Mouse (Mus musculus): ENCODE measurements around the gene Spink2. TPM values are rescaled to one million over a fixed set of nuclear protein-coding genes. Genes with fewer than 3 reads are reported as not detected.
"Not testable (repeated sequence)": the region's sequence is repeated elsewhere in the genome, so short reads cannot be mapped to it uniquely, and the experiment has no call there.

Gene Spink2
- polyA plus RNA-seq, 1 experiment from 2014 or later: 0.48 TPM

- Histone ChIP-seq H3K27me3 (no peaks in the 10 kb centered on the region), H3K9ac (replicated peaks) (no peak overlapping the region), H3K36me3 (no peaks in the 10 kb centered on the region), H3K4me1 (replicated peaks) (no peaks in the 10 kb centered on the region), H3K4me3 (replicated peaks) (no peak overlapping the region), H3K27ac (no peak overlapping the region), H3K9me3 (peaks cover 8% of the 10 kb centered on the region), H3K4me2 (replicated peaks) (no peak overlapping the region)
- ATAC-seq: no peak
- WGBS: 83% methylated on average over 4 of the region's 4 CpGs
These were observed 20.2 kb downstream of the Spink2 start for GRCm38 (mm10) chr5:77191106-77191505.

- WGBS: 53% methylated on average over 3 of the region's 3 CpGs
- no peak overlapping the region for H3K9ac ChIP-seq (replicated peaks)
- H3K4me3 ChIP-seq (replicated peaks): no peak overlapping the region
- H3K27me3 ChIP-seq: no peaks in the 10 kb centered on the region
- H3K36me3 ChIP-seq: no peaks in the 10 kb centered on the region
- H3K27ac ChIP-seq: no peak overlapping the region
- no peaks in the 10 kb centered on the region for H3K4me1 ChIP-seq (replicated peaks)
- ATAC-seq: no peak
- peaks cover 8% of the 10 kb centered on the region for H3K9me3 ChIP-seq
- H3K4me2 ChIP-seq (replicated peaks): no peak overlapping the region
These were observed 22.5 kb downstream of the Spink2 start for GRCm38 (mm10) chr5:77188738-77189137.

GRCm38 (mm10) chr5:77185351-77185750 is 25.9 kb downstream of the Spink2 start:
- 85% methylated on average over 3 of the region's 3 CpGs for WGBS
- H3K9ac ChIP-seq (replicated peaks): no peak overlapping the region
- H3K4me3 ChIP-seq (replicated peaks): no peak overlapping the region
- H3K4me2 ChIP-seq (replicated peaks): no peak overlapping the region
- no peaks in the 10 kb centered on the region for H3K36me3 ChIP-seq
- H3K9me3 ChIP-seq: peaks cover 8% of the 10 kb centered on the region
- no peak overlapping the region for H3K27ac ChIP-seq
- no peaks in the 10 kb centered on the region for H3K4me1 ChIP-seq (replicated peaks)
- no peak for ATAC-seq
- no peaks in the 10 kb centered on the region for H3K27me3 ChIP-seq

- 70% methylated on average over 5 of the region's 5 CpGs for WGBS
- not testable (repeated sequence) for ATAC-seq; H3K4me2 ChIP-seq (replicated peaks)
These were observed 27.4 kb downstream of the Spink2 start for GRCm38 (mm10) chr5:77183876-77184275.

GRCm38 (mm10) chr5:77183338-77183737 is 27.9 kb downstream of the Spink2 start:
- Histone ChIP-seq H3K4me2 (replicated peaks) (no peak overlapping the region), H3K9me3 (no peaks in the 10 kb centered on the region; the same call in 1 of the 2 replicates), H3K4me3 (replicated peaks) (no peak overlapping the region), H3K27ac (no peak overlapping the region), H3K9ac (replicated peaks) (no peak overlapping the region), H3K36me3 (no peaks in the 10 kb centered on the region), H3K4me1 (replicated peaks) (no peaks in the 10 kb centered on the region), H3K27me3 (no peaks in the 10 kb centered on the region)
- WGBS: 35% methylated on average over 1 of the region's 1 CpGs
- no peak for ATAC-seq

More at GRCm38 (mm10) chr5:77183876-77184275, 27.4 kb downstream of the Spink2 start:
- not testable (repeated sequence) for H3K36me3 ChIP-seq; H3K27me3 ChIP-seq; H3K4me3 ChIP-seq (replicated peaks); H3K9me3 ChIP-seq; H3K4me1 ChIP-seq (replicated peaks); H3K9ac ChIP-seq (replicated peaks); H3K27ac ChIP-seq

- 90% methylated on average over 7 of the region's 7 CpGs for WGBS
- no peak for ATAC-seq
- Histone ChIP-seq H3K9ac (replicated peaks) (no peak overlapping the region), H3K36me3 (no peaks in the 10 kb centered on the region), H3K27ac (no peak overlapping the region), H3K4me1 (replicated peaks) (no peaks in the 10 kb centered on the region), H3K27me3 (no peaks in the 10 kb centered on the region), H3K4me2 (replicated peaks) (no peak overlapping the region), H3K9me3 (no peaks in the 10 kb centered on the region), H3K4me3 (replicated peaks) (no peak overlapping the region)
These were observed 29.8 kb downstream of the Spink2 start for GRCm38 (mm10) chr5:77181508-77181907.

GRCm38 (mm10) chr5:77178976-77179375 is 32.3 kb downstream of the Spink2 start:
- Histone ChIP-seq H3K4me3 (replicated peaks) (no peak overlapping the region), H3K27ac (no peak overlapping the region), H3K27me3 (no peaks in the 10 kb centered on the region), H3K4me1 (replicated peaks) (no peaks in the 10 kb centered on the region), H3K9ac (replicated peaks) (no peak overlapping the region), H3K9me3 (no peaks in the 10 kb centered on the region), H3K36me3 (no peaks in the 10 kb centered on the region), H3K4me2 (replicated peaks) (no peak overlapping the region)
- WGBS: 100% methylated on average over 1 of the region's 1 CpGs
- no peak for ATAC-seq

GRCm38 (mm10) chr5:77178008-77178407 is 33.3 kb downstream of the Spink2 start:
- H3K9me3 ChIP-seq: no peaks in the 10 kb centered on the region
- no peaks in the 10 kb centered on the region for H3K36me3 ChIP-seq
- H3K27me3 ChIP-seq: no peaks in the 10 kb centered on the region
- H3K4me2 ChIP-seq (replicated peaks): no peak overlapping the region
- H3K27ac ChIP-seq: no peak overlapping the region
- no peaks in the 10 kb centered on the region for H3K4me1 ChIP-seq (replicated peaks)
- 83% methylated on average over 9 of the region's 9 CpGs for WGBS
- H3K4me3 ChIP-seq (replicated peaks): no peak overlapping the region
- H3K9ac ChIP-seq (replicated peaks): no peak overlapping the region
- ATAC-seq: no peak

- Histone ChIP-seq H3K27ac (no peak overlapping the region), H3K9ac (replicated peaks) (no peak overlapping the region), H3K36me3 (no peaks in the 10 kb centered on the region), H3K27me3 (no peaks in the 10 kb centered on the region), H3K4me2 (replicated peaks) (no peak overlapping the region), H3K4me1 (replicated peaks) (no peaks in the 10 kb centered on the region), H3K9me3 (no peaks in the 10 kb centered on the region), H3K4me3 (replicated peaks) (no peak overlapping the region)
- ATAC-seq: no peak
- 72% methylated on average over 4 of the region's 4 CpGs for WGBS
These were observed 36.5 kb downstream of the Spink2 start for GRCm38 (mm10) chr5:77174779-77175178.

- Histone ChIP-seq H3K9ac (replicated peaks) (no peak overlapping the region), H3K27me3 (no peaks in the 10 kb centered on the region), H3K4me3 (replicated peaks) (no peak overlapping the region), H3K4me1 (replicated peaks) (no peaks in the 10 kb centered on the region), H3K9me3 (no peaks in the 10 kb centered on the region), H3K4me2 (replicated peaks) (no peak overlapping the region), H3K27ac (no peak overlapping the region), H3K36me3 (no peaks in the 10 kb centered on the region)
- WGBS: 65% methylated on average over 5 of the region's 5 CpGs
- no peak for ATAC-seq
These were observed 40.7 kb downstream of the Spink2 start for GRCm38 (mm10) chr5:77170593-77170992.

GRCm38 (mm10) chr5:77167306-77167945 is 43.8 kb downstream of the Spink2 start:
- Histone ChIP-seq H3K36me3 (no peaks in the 10 kb centered on the region), H3K9me3 (no peaks in the 10 kb centered on the region), H3K9ac (replicated peaks) (no peak overlapping the region), H3K4me2 (replicated peaks) (no peak overlapping the region), H3K4me3 (replicated peaks) (no peak overlapping the region), H3K27ac (no peak overlapping the region), H3K27me3 (no peaks in the 10 kb centered on the region), H3K4me1 (replicated peaks) (no peaks in the 10 kb centered on the region)
- ATAC-seq: no peak
- WGBS: 88% methylated on average over 22 of the region's 22 CpGs

GRCm38 (mm10) chr5:77165703-77166625 is 45.3 kb downstream of the Spink2 start:
- Histone ChIP-seq H3K4me2 (replicated peaks) (no peak overlapping the region), H3K4me1 (replicated peaks) (no peaks in the 10 kb centered on the region), H3K27ac (no peak overlapping the region), H3K27me3 (no peaks in the 10 kb centered on the region), H3K9ac (replicated peaks) (no peak overlapping the region), H3K36me3 (no peaks in the 10 kb centered on the region), H3K4me3 (replicated peaks) (no peak overlapping the region), H3K9me3 (no peaks in the 10 kb centered on the region)
- ATAC-seq: no peak
- 70% methylated on average over 13 of the region's 13 CpGs for WGBS

Measured in midbrain, embryonic 13.5 days (tissue).